Mouse (Mus musculus): ENCODE measurements around the gene Wdr45b. TPM values are rescaled to one million over a fixed set of nuclear protein-coding genes. Genes with fewer than 3 reads are reported as not detected.
"Not testable (repeated sequence)": the region's sequence is repeated elsewhere in the genome, so short reads cannot be mapped to it uniquely, and the experiment has no call there.

Wdr45b gene
- total and polyA plus RNA-seq, 3 experiments: 41.0 to 69.2 (median 61.8) TPM

DNA sequence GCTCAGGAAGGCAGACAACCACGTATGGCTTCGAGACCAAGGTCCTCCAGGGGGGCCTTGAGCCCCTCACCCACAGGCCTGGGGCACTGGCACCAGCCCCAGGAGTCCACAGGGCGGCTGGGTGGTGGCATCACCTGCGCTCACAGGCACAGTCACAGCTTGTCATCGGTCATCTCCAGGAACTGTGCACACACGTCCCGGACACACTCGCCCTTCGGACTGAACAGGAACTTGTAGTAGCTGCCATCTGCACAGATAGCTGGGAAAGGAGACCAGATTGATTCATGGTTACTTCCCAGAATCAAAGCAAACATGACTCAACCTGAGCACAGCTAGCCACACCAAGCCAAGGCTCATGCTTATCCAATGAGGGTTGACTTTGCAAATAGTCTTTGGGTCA lies 26.0 kb downstream of the Wdr45b start:
- DNase-seq: peak; percentile 32

DNA sequence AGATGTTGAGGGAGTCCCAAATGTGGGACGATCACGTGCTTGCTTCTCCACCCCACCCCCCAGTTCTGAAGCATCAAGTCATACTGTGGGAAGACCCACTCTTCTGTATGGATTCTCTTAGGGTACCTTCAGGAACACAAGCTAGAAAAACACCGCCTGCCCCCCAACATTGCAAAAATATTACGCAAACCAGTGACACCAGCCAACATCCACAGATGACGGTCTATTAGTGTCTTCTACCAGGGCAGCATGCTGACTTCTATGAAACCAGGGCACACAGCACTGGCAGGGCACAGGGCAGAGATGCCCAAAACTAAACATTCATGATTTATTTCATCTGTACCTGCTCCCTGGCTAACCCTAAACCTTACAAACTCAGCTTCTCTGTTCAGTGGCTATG lies 27.6 kb downstream of the Wdr45b start:
- DNase-seq: peak; percentile 23

GRCm38 (mm10) chr11:121326034-121326433 lies 28.2 kb downstream of the Wdr45b start:
- DNase-seq: no peak

DNA sequence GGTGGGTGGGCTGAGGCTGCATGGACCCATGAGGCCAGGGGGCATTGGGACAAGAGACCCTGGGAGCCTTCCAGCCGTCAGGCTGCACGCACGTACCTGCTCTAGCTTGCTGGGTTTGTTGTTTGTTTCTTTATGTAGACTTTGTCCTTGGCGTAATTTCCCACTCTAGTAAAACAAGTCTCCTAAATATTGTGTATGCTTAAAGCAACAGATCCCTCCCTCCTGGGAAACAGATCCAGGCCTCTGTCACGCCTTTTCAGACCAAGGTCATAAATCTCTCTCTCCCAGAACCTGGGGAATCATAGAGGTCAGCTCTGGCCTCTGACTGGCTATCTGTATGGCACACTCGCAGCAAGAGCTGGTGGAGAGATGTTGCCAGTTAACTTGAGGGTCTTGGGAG lies 46.5 kb downstream of the Wdr45b start:
- DNase-seq: not testable (repeated sequence)

DNA sequence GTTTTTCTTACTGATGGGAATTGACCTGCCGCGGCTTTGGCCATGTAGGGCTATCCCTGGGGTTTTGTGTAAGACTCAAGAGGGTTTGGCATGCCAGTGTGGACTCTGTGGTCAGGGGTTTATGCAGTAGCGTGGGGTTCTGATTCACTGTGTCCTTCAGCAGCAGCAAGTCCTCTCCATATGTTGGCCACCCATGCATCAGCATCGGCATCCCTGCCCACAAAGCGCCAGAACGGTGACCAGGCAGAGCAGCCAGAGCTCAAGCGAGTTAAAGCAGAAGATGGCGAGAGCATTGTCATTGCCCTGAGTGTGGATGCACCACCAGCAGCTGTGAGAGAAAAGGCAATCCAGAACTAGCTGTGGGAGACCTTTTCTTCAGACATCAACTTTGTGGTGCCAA lies 47.6 kb downstream of the Wdr45b start:
- no peak for DNase-seq

DNA sequence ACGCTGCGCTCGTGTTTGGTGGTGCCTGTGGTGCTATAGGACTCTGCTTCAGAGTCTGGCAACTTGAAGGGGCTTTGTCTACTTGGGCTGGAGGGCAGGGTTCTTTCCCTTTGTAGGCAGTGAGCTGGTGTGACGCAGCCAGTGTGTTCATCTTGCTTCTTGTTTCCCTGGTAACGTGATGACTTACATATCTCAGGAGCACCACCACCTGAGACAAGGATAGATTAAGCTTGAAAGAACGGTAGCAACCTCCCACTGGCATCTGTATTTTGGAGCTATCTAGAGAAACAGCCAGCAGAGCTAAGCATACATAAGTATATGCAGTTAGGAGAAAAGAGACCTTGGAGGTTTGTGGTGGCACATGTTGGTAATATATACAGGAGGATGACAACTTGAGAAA lies 48.9 kb downstream of the Wdr45b start:
- no peak for DNase-seq

DNA sequence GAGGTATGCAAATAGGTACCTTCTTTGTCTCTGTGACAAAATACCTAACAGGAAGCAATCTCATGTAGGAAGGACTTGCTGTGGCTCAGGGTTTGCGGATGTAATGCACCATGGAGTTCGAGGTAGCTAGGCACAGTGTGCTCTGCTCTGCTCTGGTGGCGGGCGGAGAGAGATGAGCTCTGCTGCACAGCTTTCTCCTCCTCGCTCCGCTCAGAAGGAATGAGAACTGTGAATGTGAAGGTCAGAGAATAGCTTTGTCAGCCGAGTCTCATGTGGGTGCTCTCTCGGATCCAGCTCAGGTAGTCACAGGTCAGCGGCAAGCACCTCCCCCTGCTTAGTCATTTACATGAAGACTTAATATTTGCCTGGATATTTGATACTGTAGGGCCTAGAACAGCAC lies 54.0 kb downstream of the Wdr45b start:
- no peak for DNase-seq

GRCm38 (mm10) chr11:121298493-121298892 lies 55.8 kb downstream of the Wdr45b start:
- DNase-seq: no peak

DNA sequence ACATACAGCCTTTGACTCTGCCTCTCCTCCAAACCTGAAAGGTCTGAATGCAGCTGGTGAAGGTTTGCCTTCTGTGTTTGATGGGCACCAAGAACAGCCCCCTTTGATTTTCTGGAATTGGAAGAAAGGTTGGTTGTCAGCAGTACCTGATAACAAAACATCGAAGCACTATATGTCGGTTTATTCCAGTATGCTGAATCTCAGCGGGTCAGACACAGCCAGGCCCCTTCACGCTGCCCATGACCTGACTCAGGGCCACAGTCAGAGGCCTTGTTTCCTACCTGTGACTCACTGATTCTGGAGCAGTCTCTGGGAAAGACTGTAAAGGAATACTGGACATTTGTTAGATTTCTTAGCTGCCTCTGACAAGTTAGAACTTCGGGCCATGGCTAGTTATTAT lies 59.5 kb downstream of the Wdr45b start:
- peak; percentile 80 for DNase-seq

DNA sequence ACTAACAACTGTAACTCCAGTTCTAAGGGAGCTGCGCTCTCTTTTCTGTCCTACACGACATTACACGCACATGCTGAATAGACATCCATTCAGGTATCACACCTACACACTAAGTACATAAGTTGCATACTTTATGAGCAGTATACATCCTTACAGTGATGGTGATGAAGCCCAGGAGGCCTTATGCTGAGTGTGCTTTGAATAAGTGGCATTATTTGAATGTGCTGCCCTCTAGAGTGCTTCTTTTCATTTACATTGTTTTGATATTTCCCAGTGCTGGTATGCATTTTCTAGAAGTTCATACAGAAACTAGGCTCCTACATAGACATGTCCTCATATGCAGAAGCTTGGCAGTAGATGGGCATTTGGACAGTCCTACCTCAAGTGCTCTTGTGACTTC lies 64.4 kb downstream of the Wdr45b start:
- no peak for DNase-seq

DNA sequence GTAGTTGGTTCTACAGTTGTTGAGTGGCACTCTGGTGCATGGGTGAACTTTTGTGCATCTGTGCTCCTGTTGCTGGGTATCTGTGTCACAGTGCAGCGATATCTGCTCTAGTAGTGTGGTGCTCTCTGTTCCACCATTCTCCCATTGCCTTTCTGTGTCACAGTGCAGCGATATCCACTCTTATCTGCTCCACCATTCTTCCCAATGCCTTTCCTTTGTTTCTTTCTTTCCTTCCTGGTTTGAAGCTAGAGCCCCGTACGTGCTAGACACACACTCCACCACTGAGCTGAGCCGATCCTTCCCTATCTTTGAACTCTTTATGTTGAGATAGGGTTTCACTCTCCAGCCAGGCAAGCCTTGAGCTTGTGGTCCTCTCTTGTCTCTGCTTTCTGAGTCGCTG lies 71.3 kb downstream of the Wdr45b start:
- DNase-seq: no peak

GRCm38 (mm10) chr11:121278011-121278410 lies 76.2 kb downstream of the Wdr45b start:
- DNase-seq: no peak

GRCm38 (mm10) chr11:121277516-121277915 lies 76.7 kb downstream of the Wdr45b start:
- DNase-seq: no peak

Small RNA genes within 50 kb of the gene (microRNA-seq; reads per million reads assigned to microRNA genes)
- gene Mir7236: 0.41 to 0.66 reads per million in 2 experiments

Other genes starting within 250 kb of the Wdr45b start
- not detected for gene Tex19.2, start 235.8 kb downstream of the Wdr45b start, total RNA-seq (2021)
- gene Tex19.2, start 235.8 kb downstream of the Wdr45b start, polyA plus RNA-seq (2012; rRNA removed): not detected in 2 replicates
- not detected for gene Tex19.1, start 208.3 kb downstream of the Wdr45b start, total RNA-seq (2021)
- 0.18 TPM in 1 of 2 replicates, not detected in the other for gene Tex19.1, start 208.3 kb downstream of the Wdr45b start, polyA plus RNA-seq (2012; rRNA removed)
- gene Uts2r, start 194.2 kb downstream of the Wdr45b start, total RNA-seq (2021): not detected
- gene Uts2r, start 194.2 kb downstream of the Wdr45b start, polyA plus RNA-seq (2012; rRNA removed): 0.19 and 0.20 TPM in 2 replicates
- 10 to 100 TPM in 1 of 2 experiments, 1 to 10 TPM in 1; 7.6 to 13.0 TPM for gene Hexdc, start 150.0 kb downstream of the Wdr45b start, total RNA-seq (2021)
- gene Hexdc, start 150.0 kb downstream of the Wdr45b start, polyA plus RNA-seq (2012; rRNA removed): 18.5 and 21.7 TPM in 2 replicates
- gene Ogfod3, start 149.7 kb downstream of the Wdr45b start, total RNA-seq (2021): 10 to 100 TPM; 27.9 to 28.5 TPM
- gene Ogfod3, start 149.7 kb downstream of the Wdr45b start, polyA plus RNA-seq (2012; rRNA removed): 33.7 and 37.7 TPM in 2 replicates
- gene Cybc1, start 125.1 kb downstream of the Wdr45b start, total RNA-seq (2021): 10 to 100 TPM; 20.4 to 21.9 TPM
- gene Cybc1, start 125.1 kb downstream of the Wdr45b start, polyA plus RNA-seq (2012; rRNA removed): 18.7 and 18.8 TPM in 2 replicates
- 10 to 100 TPM; 14.4 to 22.8 TPM for gene Narf, start 117.2 kb downstream of the Wdr45b start, total RNA-seq (2021)
- gene Narf, start 117.2 kb downstream of the Wdr45b start, polyA plus RNA-seq (2012; rRNA removed): 22.8 and 29.3 TPM in 2 replicates
- 10 to 100 TPM; 35.2 to 43.1 TPM for gene Foxk2, start 94.5 kb downstream of the Wdr45b start, total RNA-seq (2021)
- 44.9 and 78.0 TPM in 2 replicates for gene Foxk2, start 94.5 kb downstream of the Wdr45b start, polyA plus RNA-seq (2012; rRNA removed)
- gene Rab40b, start 33.8 kb upstream of the Wdr45b start, total RNA-seq (2021): 1 to 10 TPM; 4.4 to 9.2 TPM
- gene Rab40b, start 33.8 kb upstream of the Wdr45b start, polyA plus RNA-seq (2012; rRNA removed): 8.3 and 9.6 TPM in 2 replicates
- gene Fn3krp, start 67.0 kb upstream of the Wdr45b start, total RNA-seq (2021): 10 to 100 TPM; 16.7 to 20.9 TPM
- 4.4 and 4.8 TPM in 2 replicates for gene Fn3krp, start 67.0 kb upstream of the Wdr45b start, polyA plus RNA-seq (2012; rRNA removed)
- gene Fn3k, start 80.5 kb upstream of the Wdr45b start, total RNA-seq (2021): 1 to 10 TPM; 8.2 to 9.7 TPM
- 3.3 and 6.0 TPM in 2 replicates for gene Fn3k, start 80.5 kb upstream of the Wdr45b start, polyA plus RNA-seq (2012; rRNA removed)
- 10 to 100 TPM; 34.1 to 42.6 TPM for gene Tbcd, start 97.5 kb upstream of the Wdr45b start, total RNA-seq (2021)
- gene Tbcd, start 97.5 kb upstream of the Wdr45b start, polyA plus RNA-seq (2012; rRNA removed): 42.8 and 49.3 TPM in 2 replicates
- under 1 TPM in 1 of 2 experiments, not detected in 1; 0.72 TPM for gene Zfp750, start 164.9 kb upstream of the Wdr45b start, total RNA-seq (2021)
- gene Zfp750, start 164.9 kb upstream of the Wdr45b start, polyA plus RNA-seq (2012; rRNA removed): 0.33 and 0.72 TPM in 2 replicates

Data from adrenal gland, adult 2 months (tissue).